Mouse (Mus musculus): ENCODE data around the gene Kazald1.
A peak's percentile ranks its signal among the peaks of the same experiment; 100 is the strongest.

Gene Kazald1

GRCm38 (mm10) chr19:45076586-45077510, 1.8 kb downstream of the Kazald1 start:
- DNase-seq (ENCODE audit: low read depth, low spot score): no peak

DNA sequence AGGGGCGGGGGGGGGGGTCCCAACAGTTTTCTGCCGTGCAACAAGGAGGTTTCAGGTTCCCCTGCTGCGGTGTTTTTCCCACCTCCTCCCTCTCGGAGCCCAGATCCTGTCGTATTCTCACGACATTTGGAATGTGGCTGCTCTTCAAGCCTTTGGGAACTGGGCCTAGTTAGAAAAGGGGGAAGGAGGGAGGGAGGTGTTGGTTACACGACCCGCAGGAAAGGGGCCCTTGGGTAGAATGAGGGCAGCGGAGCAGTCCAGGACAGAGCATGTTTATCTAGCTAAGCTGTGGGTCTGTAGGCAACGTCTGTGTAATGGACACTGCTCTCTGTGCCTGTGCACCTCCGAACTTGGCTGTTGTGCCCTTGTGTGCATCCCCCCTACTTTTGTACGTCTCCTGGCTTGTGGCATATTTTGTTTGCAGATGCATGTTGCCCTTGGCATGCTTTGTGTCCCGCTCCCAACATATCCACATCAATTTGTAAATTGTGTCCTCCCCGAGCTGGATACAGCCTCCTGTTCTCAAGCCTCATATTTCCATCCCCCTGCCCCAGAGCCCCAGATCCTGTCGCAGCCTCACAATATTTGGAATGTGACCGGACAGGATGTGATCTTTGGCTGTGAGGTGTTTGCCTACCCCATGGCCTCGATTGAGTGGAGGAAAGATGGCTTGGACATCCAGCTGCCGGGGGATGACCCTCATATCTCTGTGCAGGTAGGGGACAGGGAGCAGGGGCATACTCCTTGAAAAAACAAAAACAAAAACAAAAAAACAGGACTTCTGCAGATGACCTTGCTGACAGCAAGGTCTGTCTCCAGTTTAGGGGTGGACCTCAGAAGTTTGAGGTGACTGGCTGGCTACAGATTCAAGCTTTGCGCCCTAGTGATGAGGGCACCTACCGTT, 3.0 kb downstream of the Kazald1 start:
- DNase-seq (ENCODE audit: low read depth, low spot score): no peak

DNA sequence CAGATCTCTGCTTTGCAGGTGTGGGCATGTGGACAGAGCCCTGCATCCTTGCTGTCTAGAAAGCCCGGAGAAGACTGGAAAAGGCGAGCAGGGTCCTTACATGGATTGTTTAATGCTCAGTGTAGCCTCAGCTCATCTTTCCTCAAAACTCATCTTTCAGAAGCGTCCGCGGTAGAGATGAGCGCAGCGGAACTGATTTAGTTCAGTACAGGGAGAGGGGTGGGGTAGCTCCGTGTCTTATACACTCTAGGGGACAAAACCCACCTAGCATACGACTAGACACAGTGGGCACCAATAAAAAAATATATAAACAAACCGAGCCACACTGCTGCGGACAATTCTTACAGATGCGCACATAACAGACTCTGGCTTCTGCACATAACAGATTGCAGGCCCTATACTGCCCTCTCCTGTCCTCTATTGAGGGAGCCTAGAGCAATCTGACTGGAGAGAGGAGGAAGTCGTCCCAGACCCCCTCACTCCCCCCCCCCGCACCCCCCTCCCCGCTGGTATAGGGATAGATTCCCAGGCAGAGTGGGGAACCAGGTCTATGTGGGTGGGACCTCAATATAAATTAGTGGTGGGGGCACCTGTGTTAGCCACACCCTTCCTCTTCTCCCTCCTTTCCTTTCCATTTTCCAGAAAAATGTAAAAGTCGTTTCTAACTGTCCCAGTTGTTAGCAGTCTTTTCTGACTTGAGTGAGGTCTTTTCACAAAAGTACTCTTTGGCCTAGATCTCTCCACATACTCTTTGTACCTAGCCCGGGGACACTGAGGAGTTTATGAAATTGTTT, 4.1 kb downstream of the Kazald1 start:
- DNase-seq (ENCODE audit: low read depth, low spot score): peak; percentile 79

DNA sequence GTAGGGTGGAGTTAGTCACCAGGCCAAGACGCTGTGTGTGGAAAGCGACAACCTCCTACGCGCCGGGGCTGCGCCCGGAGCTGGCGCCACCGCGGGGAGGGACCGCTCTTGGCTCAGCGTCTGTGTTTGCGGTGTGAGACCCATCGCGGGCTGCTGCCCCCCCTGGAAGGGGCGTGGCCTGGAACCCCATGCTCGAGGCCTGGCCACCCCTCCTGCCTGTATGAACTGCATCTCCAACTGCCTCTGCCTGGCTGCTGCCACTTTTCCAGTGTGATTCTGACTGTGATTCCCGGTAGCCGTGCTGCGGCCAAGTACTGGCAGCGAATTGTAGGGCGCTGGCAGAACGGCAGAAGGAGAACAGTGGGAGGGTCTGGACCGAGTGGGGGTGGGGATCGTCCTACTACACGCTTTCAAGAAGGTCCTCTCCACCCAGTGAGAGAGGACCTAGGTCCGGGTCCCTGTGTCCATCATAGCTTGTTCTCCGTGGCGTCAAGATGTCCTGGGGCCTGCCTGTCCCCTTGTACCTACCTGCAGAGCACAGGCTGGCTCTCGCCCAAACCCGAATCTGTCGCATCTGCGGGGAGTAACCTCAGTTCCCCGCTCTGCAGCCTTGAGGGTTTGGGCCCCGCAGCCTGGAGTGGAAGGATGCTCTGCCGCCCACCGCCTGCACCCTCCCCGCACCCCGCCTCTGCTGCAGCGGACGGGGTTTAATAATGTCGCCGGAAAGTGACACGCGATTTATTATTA, 4.9 kb downstream of the Kazald1 start:
- peak; percentile 86 for DNase-seq (ENCODE audit: low read depth, low spot score)

GRCm38 (mm10) chr19:45080711-45081110, 5.7 kb downstream of the Kazald1 start:
- peak; percentile 39 for DNase-seq (ENCODE audit: low read depth, low spot score)

DNA sequence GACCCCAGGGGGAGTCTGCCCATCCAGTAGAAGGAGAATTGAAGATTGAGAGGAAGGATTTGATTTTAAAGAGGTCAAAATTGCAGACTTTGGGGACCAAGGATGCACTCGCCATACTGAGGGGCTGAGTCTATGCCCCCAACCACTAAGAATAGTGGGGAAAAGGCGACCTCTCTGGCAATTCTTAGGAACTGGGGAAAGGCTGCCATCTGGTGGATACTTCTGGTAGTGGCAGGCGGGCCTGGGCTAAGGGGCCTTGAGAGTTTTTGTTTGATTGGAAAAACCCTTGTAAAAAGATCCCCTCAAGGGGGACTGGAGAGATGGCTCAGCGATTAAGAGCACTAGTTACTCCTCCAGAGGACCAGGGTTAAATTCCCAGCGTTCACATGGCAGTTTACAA, 6.2 kb downstream of the Kazald1 start:
- peak; percentile 89 for DNase-seq (ENCODE audit: low read depth, low spot score)

GRCm38 (mm10) chr19:45081841-45082550, 7.0 kb downstream of the Kazald1 start:
- peak; percentile 99 for DNase-seq (ENCODE audit: low read depth, low spot score)

- DNase-seq (ENCODE audit: low read depth, low spot score): peak; percentile 68
Measured at GRCm38 (mm10) chr19:45097868-45098267, 22.8 kb downstream of the Kazald1 start.

DNA sequence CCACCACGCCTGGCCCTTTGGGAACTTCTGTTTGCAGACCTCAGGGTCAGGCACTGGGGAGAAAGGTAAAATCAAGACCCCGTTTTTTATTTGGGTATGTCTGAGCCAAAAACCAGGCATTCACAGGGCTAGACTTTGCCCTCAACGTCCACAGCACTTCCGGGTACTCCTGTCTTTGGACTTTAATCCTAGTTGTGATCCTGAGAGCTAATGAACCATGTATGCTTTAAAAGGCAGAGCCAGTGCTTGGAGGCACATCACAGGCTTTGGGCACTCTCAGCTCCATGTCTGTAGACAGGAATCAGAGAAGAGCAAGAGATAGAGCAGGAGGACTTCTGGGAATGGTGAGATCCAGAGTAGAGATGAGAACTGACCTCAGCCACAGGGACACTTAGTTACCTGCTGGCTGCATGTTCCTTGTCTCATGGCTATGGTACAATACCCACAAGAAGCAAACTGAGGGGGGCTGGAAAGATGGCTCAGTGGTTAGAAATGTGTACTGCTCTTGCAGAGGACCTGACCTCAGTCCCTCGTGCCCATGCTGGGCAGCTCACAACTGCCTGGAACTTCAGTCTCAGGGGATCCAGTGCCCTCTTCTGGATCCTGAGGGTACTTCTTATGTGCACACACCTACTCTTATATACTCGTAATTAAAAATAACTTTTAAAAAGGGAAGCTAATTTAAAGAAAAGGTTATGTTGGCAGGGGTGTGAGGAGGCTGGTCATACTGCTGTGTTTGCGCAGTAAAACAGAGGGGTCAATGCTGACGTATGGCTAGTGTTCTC, 25.6 kb downstream of the Kazald1 start:
- DNase-seq (ENCODE audit: low read depth, low spot score): peak; percentile 27

DNA sequence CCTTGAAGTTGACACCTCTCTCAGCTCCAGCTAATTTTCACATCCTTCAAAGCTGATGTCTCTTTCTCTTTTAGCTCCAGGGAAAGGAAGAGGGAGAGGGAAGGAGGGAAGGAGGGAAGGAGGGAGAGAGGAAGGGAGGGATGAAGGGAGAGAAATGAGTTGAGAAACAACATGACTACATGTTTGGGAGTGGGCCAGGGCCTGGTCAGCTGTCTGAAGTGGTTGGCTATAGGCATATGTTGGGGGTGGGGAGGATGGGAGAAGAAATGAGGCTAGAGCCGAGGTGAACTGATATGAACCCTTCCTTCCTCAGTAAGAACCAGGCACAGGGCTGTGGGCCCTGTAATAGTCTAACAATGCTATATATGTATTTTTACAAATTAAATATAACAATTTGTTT, 30.6 kb downstream of the Kazald1 start:
- DNase-seq (ENCODE audit: low read depth, low spot score): no peak

DNA sequence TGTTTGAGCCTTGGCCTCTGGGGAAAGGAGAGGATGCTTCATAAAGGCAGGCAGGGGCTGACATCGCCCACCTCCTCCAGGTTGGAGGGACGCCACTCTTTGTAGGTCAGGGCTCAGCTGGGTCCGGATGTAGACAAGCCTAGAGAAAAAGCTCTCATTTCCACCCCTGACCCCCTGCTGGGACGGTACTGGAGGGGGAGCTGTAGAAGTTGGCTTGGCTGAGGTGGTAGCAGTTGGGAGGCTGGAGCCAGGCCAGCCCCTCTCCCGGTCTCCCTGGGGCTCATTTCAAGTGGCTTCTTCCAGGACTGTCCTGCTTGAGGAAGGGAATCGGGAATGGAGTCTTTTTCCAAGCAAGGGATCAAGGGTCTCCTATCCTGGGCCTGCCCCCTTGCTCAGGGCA, 31.6 kb downstream of the Kazald1 start:
- no peak for DNase-seq (ENCODE audit: low read depth, low spot score)

GRCm38 (mm10) chr19:45110681-45111080, 35.6 kb downstream of the Kazald1 start:
- no peak for DNase-seq (ENCODE audit: low read depth, low spot score)

DNA sequence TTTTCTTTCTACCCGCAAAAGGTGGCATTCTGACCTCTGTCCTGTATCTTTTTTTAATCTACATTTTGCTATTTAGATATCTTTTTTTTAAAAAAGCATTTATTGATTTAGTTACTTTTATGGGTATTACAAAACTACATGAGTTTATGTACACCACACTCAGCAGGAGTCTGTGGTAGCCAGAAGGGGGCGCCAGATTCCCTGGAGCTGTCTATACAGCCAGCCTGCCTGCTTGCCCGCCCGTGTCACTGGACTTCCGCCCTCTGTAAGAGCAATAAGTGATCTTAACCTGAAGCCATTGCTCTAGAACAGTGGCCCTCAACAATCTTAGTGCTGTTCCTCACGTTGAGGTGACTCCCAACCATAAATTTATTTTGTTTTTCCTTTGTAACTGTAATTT, 37.4 kb downstream of the Kazald1 start:
- DNase-seq (ENCODE audit: low read depth, low spot score): no peak

DNA sequence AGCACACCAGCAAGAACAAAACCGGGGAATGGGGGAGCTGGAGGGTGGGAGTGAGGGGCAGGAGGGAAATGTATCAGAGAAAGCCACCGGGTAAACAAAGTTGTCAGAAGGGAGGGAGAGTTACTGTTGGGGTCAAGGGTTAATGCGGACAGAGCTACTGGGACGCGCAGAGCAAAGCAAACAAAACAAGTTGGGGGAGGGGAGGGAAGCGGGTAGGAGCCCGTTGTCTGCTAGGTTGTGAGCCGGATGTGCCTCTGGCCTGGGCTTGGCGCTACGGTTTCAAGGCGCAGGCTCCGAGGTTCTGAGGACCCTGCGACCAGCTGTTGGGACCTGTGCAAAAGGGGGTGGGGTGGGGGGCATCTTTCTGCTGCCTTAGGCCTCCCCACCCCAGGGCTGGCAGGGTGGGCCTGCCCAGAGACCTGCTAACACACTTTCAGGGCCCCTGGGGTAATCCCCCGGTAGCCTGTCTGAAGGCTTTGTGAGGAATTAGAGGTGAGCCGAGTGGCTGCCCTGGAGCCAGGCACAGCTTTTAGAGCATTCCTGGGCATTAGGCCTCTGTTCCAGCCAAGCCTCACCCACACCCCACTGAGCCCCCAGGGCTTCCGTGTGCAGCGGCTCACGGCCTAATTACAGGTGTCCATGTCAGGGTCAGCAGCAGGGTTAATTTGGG, 38.9 kb downstream of the Kazald1 start:
- no peak for DNase-seq (ENCODE audit: low read depth, low spot score)

DNA sequence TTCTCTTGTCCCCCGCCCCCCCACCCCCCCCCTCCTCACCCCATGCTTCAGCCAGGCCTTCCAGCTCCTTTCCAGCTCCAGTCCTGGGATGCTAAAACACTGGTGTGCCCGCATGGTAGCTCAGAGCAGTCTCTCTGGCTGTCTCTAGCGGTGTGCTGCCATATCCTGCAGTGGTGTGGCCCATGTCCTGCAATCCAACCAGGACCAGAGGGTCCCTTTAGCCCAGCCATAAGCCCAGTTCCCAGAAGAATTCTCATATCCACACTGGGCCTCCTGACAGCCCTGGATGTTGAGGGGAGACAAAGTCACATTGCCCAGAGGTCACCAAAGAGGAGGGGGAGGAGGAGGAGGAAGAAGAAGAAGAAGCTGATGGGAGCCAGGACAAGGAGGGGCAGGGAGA, 39.7 kb downstream of the Kazald1 start:
- no peak for DNase-seq (ENCODE audit: low read depth, low spot score)

DNA sequence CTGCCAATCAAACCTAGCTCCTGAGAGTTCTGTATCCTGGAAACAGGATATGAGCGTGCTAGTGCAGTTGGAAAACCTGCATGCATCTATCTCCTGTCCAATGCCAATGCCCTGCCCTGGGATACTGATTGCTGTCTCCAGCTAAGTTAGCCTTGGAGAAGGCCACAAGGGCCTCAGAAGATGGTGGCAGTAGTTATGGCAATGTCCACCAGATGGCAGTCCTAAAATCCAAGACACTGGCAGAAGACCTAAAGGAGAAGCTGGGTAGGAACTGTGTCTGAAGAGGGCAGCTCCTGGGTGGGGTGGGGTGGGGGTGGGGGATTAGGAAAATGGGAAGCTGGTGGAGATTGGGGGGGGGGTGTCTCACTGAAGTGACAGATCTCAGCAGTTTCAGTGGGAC, 41.8 kb downstream of the Kazald1 start:
- DNase-seq (ENCODE audit: low read depth, low spot score): peak; percentile 74

Data from 3T3-L1 (cell line).